ENCODE assay signal across 18 mouse cellular contexts in the genomic region with DNA sequence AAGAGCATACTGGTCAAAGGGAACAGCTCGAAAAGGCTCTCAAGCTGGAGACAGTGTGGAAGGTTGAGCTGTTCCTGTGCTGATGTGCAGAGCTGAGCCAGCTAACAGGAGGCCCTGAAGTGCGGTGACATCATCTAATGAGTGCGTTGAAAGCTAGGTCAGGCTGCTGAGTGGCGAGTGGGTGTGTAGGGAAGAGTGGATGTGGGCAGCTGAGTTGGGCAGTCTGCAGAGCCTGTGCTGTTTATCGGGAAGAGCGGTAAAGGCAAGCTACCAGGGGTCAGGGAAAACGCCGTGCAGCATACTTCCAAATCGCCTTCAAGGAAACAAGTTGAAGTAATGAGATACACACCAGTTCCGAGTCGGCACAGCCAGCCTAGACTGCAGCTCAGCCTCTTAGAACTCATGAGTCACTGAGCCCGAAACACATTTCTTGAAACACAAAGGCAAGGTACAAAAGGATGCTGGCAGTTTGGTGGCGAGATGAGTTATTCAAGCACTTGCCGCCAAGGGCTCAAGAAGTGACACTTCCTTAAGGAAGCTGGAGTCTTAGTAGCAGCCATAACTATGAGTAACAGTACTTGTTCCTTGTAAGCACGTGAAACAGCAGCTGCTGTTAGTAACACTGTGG. TPM values are rescaled to one million over a fixed set of nuclear protein-coding genes. Genes with fewer than 3 reads are reported as not detected.
DNase-seq lines count a peak whose midpoint lies in the region; ATAC-seq and TF ChIP-seq lines count a peak whose summit lies in the region.
"Had no signal": no experiment of that assay in that cellular context is flagged by ENCODE, and none has a peak within 500 bp of the region (broad histone marks: within the 10 kb centered on the region; RNA-seq: fewer than 3 reads in every experiment).

No protein-coding gene starts in this region.

- TF ChIP-seq EP300 in heart, adult 2 months (IDR thresholded peaks at IDR 0.05; ENCODE audit: insufficient read depth, low read depth, low read length) = no peak

- H3K4me3 ChIP-seq in heart, embryonic 12.5 days = no peak overlapping the region
- H3K4me3 ChIP-seq in heart, adult 2 months = no peak overlapping the region
- no peak overlapping the region for H3K4me3 ChIP-seq in cortical plate, adult 2 months (ENCODE audit: insufficient read depth, low read length)
- H3K4me3 ChIP-seq in midbrain, embryonic 14.5 days (replicated peaks; ENCODE audit: low read depth, low read length) = no peak overlapping the region
- H3K4me3 ChIP-seq in lung, adult 2 months (replicated peaks; ENCODE audit: extremely low read depth, low read depth, low read length) = no peak overlapping the region
- H3K4me3 ChIP-seq: hindbrain, embryonic 12.5 days; liver, embryonic 13.5 days; midbrain, embryonic 15.5 days had no signal

- H3K79me2 ChIP-seq in heart, adult 2 months (replicated peaks; ENCODE audit: control insufficient read depth, insufficient read depth, low read length) = no peaks in the 10 kb centered on the region

- H3K27ac ChIP-seq in heart, embryonic 12.5 days (ENCODE audit: poor library complexity, severe bottlenecking) = peak overlapping the region; percentile 57
- H3K27ac ChIP-seq in heart, adult 2 months = no peak overlapping the region
- no peak overlapping the region for H3K27ac ChIP-seq in cortical plate, adult 2 months (ENCODE audit: insufficient read depth, low read length)
- H3K27ac ChIP-seq in midbrain, embryonic 14.5 days (replicated peaks; ENCODE audit: low read depth, low read length) = no peak overlapping the region
- H3K27ac ChIP-seq: hindbrain, embryonic 12.5 days; liver, embryonic 13.5 days; midbrain, embryonic 15.5 days had no signal

- 50% methylated on average over 15 of the region's 15 CpGs for WGBS in heart, embryonic 12.5 days
- WGBS in heart, adult 2 months = 74% methylated on average over 15 of the region's 15 CpGs
- 90% methylated on average over 15 of the region's 15 CpGs for WGBS in midbrain, embryonic 14.5 days
- WGBS in lung, adult 2 months = 84% methylated on average over 15 of the region's 15 CpGs

- intact Hi-C loops in heart, adult 2 months (cut with DNase I) = no loop called here

- no peaks in the 10 kb centered on the region for H3K9me3 ChIP-seq in heart, embryonic 12.5 days (replicated peaks)
- no peaks in the 10 kb centered on the region for H3K9me3 ChIP-seq in midbrain, embryonic 14.5 days (ENCODE audit: control insufficient read depth, low read length)
- H3K9me3 ChIP-seq: hindbrain, embryonic 12.5 days; liver, embryonic 13.5 days; midbrain, embryonic 15.5 days had no signal

- DNase-seq in heart, adult 2 months = no peak
- DNase-seq in right cerebral cortex, adult 18-20 months = peak; percentile 84
- no peak for DNase-seq in right cerebral cortex, postnatal 4 days
- peak; percentile 67 for DNase-seq in telencephalon, adult 2 months (ENCODE audit: low read depth, low spot score)
- DNase-seq in midbrain, embryonic 14.5 days = no peak
- no peak for DNase-seq in lung, adult 2 months
- DNase-seq: forebrain, postnatal 0 days; kidney, postnatal 14 days; layer of hippocampus, postnatal 36 days; liver, embryonic 13.5 days; lung, postnatal 36 days; thymus, postnatal 14 days had no signal

- TF ChIP-seq CTCF in heart, adult 2 months (IDR thresholded peaks at IDR 0.05) = no peak
- TF ChIP-seq CTCF in cortical plate, adult 2 months (IDR thresholded peaks at IDR 0.05; ENCODE audit: extremely low read depth, insufficient read depth, low read length) = no peak
- no peak for TF ChIP-seq CTCF in lung, adult 2 months (IDR thresholded peaks at IDR 0.05; ENCODE audit: insufficient read depth, low read length)

- ATAC-seq in heart, embryonic 12.5 days (ENCODE audit: insufficient number of reproducible peaks, low FRiP score) = peak; percentile 69; the same call in 1 of the 2 replicates
- no peak for ATAC-seq in midbrain, embryonic 14.5 days (ENCODE audit: low FRiP score, low TSS enrichment)
- ATAC-seq: forebrain, postnatal 0 days; intestine, embryonic 16.5 days; midbrain, embryonic 15.5 days had no signal

- no peaks in the 10 kb centered on the region; the same call in 1 of the 2 replicates for H3K27me3 ChIP-seq in heart, embryonic 12.5 days (replicated peaks)
- H3K27me3 ChIP-seq in heart, adult 2 months (ENCODE audit: control insufficient read depth, insufficient read depth, low read length) = no peaks in the 10 kb centered on the region
- no peaks in the 10 kb centered on the region for H3K27me3 ChIP-seq in midbrain, embryonic 14.5 days (ENCODE audit: control insufficient read depth, insufficient read depth, low read length)
- H3K27me3 ChIP-seq: hindbrain, embryonic 12.5 days; liver, embryonic 13.5 days; midbrain, embryonic 15.5 days had no signal

- peaks cover 19% of the 10 kb centered on the region for H3K4me1 ChIP-seq in heart, embryonic 12.5 days (replicated peaks)
- no peaks in the 10 kb centered on the region for H3K4me1 ChIP-seq in heart, adult 2 months (ENCODE audit: control insufficient read depth, insufficient read depth, low read length)
- peaks cover 3% of the 10 kb centered on the region for H3K4me1 ChIP-seq in cortical plate, adult 2 months (ENCODE audit: control insufficient read depth, insufficient read depth, low read length)
- no peaks in the 10 kb centered on the region for H3K4me1 ChIP-seq in midbrain, embryonic 14.5 days (ENCODE audit: control insufficient read depth, insufficient read depth, low read length)
- no peaks in the 10 kb centered on the region for H3K4me1 ChIP-seq in lung, adult 2 months (ENCODE audit: control insufficient read depth, insufficient read depth, low read length)
- H3K4me1 ChIP-seq: liver, embryonic 13.5 days had no signal

- peaks cover 34% of the 10 kb centered on the region for H3K36me3 ChIP-seq in heart, embryonic 12.5 days
- H3K36me3 ChIP-seq in heart, adult 2 months (ENCODE audit: control insufficient read depth, insufficient read depth, low read length) = no peaks in the 10 kb centered on the region
- peaks cover 65% of the 10 kb centered on the region for H3K36me3 ChIP-seq in midbrain, embryonic 14.5 days (ENCODE audit: control insufficient read depth, insufficient read depth, low read length)

- H3K4me2 ChIP-seq in heart, embryonic 12.5 days = peak overlapping the region; percentile 38
- H3K4me2 ChIP-seq in midbrain, embryonic 14.5 days (ENCODE audit: low read length) = no peak overlapping the region
- H3K4me2 ChIP-seq: hindbrain, embryonic 12.5 days; liver, embryonic 13.5 days; midbrain, embryonic 15.5 days had no signal

- TF ChIP-seq POLR2A in heart, adult 2 months (IDR thresholded peaks at IDR 0.05; ENCODE audit: insufficient read depth, low read depth, low read length) = no peak
- 0 out of 2 replicates have a peak, but pooled peaks have one; percentile 13 for TF ChIP-seq POLR2A in cortical plate, adult 2 months (IDR thresholded peaks at IDR 0.05; ENCODE audit: extremely low read depth, insufficient read depth, low read length)
- no peak for TF ChIP-seq POLR2A in lung, adult 2 months (IDR thresholded peaks at IDR 0.05; ENCODE audit: borderline replicate concordance, extremely low read depth, low read depth, low read length)

- H3K9ac ChIP-seq in heart, embryonic 12.5 days = peak overlapping the region; percentile 30
- H3K9ac ChIP-seq in heart, adult 2 months (ENCODE audit: low read depth, low read length) = no peak overlapping the region
- no peak overlapping the region for H3K9ac ChIP-seq in midbrain, embryonic 14.5 days (replicated peaks; ENCODE audit: low read length)
- H3K9ac ChIP-seq: forebrain, postnatal 0 days; hindbrain, embryonic 12.5 days; liver, embryonic 13.5 days; midbrain, embryonic 15.5 days had no signal

RNA-seq across cellular contexts. Expression of gene Tdp1, which starts 33.6 kb away (rescaled TPM):
- 29.9 and 32.6 TPM in 2 replicates for polyA plus RNA-seq in heart, embryonic 12.5 days (2016; fragmentation: Nextera tagmentation; extraction: Ambion mirVana)
- 1 to 10 TPM; 7.9 to 9.6 TPM for total RNA-seq in heart, adult 2 months (2021)
- 7.3 and 10.3 TPM in 2 replicates for polyA plus RNA-seq in heart, adult 2 months (2012; rRNA removed)
- 20.3 and 21.4 TPM in 2 replicates for polyA plus RNA-seq in cortical plate, adult 2 months (2012; rRNA removed)
- 47.7 and 62.1 TPM in 2 replicates for polyA plus RNA-seq in midbrain, embryonic 14.5 days (2014; fragmentation: Nextera tagmentation; extraction: Ambion mirVana)
- polyA plus RNA-seq in lung, adult 2 months (2012; rRNA removed) = 10.2 and 12.9 TPM in 2 replicates

RNA-seq across cellular contexts. Expression of gene Efcab11, which starts 33.7 kb away (rescaled TPM):
- 10.0 and 11.8 TPM in 2 replicates for polyA plus RNA-seq in heart, embryonic 12.5 days (2016; fragmentation: Nextera tagmentation; extraction: Ambion mirVana)
- total RNA-seq in heart, adult 2 months (2021) = under 1 TPM in 1 of 2 experiments, not detected in 1; 0.13 TPM
- 0.06 TPM in 1 of 2 replicates, not detected in the other for polyA plus RNA-seq in heart, adult 2 months (2012; rRNA removed)
- polyA plus RNA-seq in cortical plate, adult 2 months (2012; rRNA removed) = 0.26 and 0.75 TPM in 2 replicates
- polyA plus RNA-seq in midbrain, embryonic 14.5 days (2014; fragmentation: Nextera tagmentation; extraction: Ambion mirVana) = 5.4 and 6.5 TPM in 2 replicates
- polyA plus RNA-seq in lung, adult 2 months (2012; rRNA removed) = 0.34 and 0.48 TPM in 2 replicates

RNA-seq across cellular contexts. Expression of gene Kcnk13, which starts 46.4 kb away (rescaled TPM):
- polyA plus RNA-seq in heart, embryonic 12.5 days (2016; fragmentation: Nextera tagmentation; extraction: Ambion mirVana) = 0.12 and 0.27 TPM in 2 replicates
- under 1 TPM; 0.31 to 0.39 TPM for total RNA-seq in heart, adult 2 months (2021)
- polyA plus RNA-seq in heart, adult 2 months (2012; rRNA removed) = 0.35 TPM in 2 replicates
- polyA plus RNA-seq in cortical plate, adult 2 months (2012; rRNA removed) = 4.5 and 6.0 TPM in 2 replicates
- 0.24 and 0.79 TPM in 2 replicates for polyA plus RNA-seq in midbrain, embryonic 14.5 days (2014; fragmentation: Nextera tagmentation; extraction: Ambion mirVana)
- polyA plus RNA-seq in lung, adult 2 months (2012; rRNA removed) = 2.5 and 3.0 TPM in 2 replicates
- total RNA-seq: MEL had no signal

Comparison
In these comparisons a context has a peak if more than half of its experiments do, and no peak if none do; other contexts are left out.
1. DNase-seq: peak in right cerebral cortex, adult 18-20 months (single experiment) and telencephalon, adult 2 months (single experiment); none in heart, adult 2 months (0 of 2), right cerebral cortex, postnatal 4 days (single experiment), midbrain, embryonic 14.5 days (single experiment) and lung, adult 2 months (single experiment).